Mouse (Mus musculus) limb, embryonic 11.5 days (tissue): ENCODE results near the gene Gm10719. TPM values are rescaled to one million over a fixed set of nuclear protein-coding genes. Genes with fewer than 3 reads are reported as not detected.
"Not testable (repeated sequence)": the region's sequence is repeated elsewhere in the genome, so short reads cannot be mapped to it uniquely, and the experiment has no call there.

Experiments
- ATAC-seq: fragments of 200-750 bp; cut with Nextera tagmentation; 2 replicates; pipeline ENCODE4 v1.8.0; 2017; ENCODE audit warnings: low read depth; ENCODE audit not compliant: insufficient number of reproducible peaks, low FRiP score, low TSS enrichment
- DNase-seq: peaks from one replicate; pipeline ENCODE4 v3.0.0-alpha.2; 2015; ENCODE audit warnings: low spot score
- H3K27ac ChIP-seq: fragments of 300-500 bp; sonication (generic); replicated peaks from 2 replicates; pipeline ENCODE4 v1.5.1; 2014; ENCODE audit warnings: low read depth, mild to moderate bottlenecking, low read length
- H3K27me3 ChIP-seq: fragments of 300-500 bp; sonication (generic); 2 replicates; pipeline ENCODE4 v1.6.1; 2014; ENCODE audit warnings: mild to moderate bottlenecking, low read length, mixed read lengths; ENCODE audit not compliant: control insufficient read depth, insufficient read depth
- H3K36me3 ChIP-seq: fragments of 300-500 bp; sonication (generic); 2 replicates; pipeline ENCODE4 v1.6.1; 2014; ENCODE audit warnings: mild to moderate bottlenecking, low read length, moderate library complexity, mixed read lengths; ENCODE audit not compliant: control insufficient read depth, insufficient read depth
- H3K4me1 ChIP-seq: fragments of 300-500 bp; sonication (generic); 2 replicates; pipeline ENCODE4 v1.6.1; 2014; ENCODE audit warnings: low read length, mixed read lengths; ENCODE audit not compliant: control insufficient read depth, insufficient read depth
- H3K4me2 ChIP-seq: fragments of 300-500 bp; sonication (generic); 2 replicates; pipeline ENCODE4 v1.6.1; 2014; ENCODE audit warnings: low read depth, mild to moderate bottlenecking, moderate library complexity; ENCODE audit not compliant: severe bottlenecking
- H3K4me3 ChIP-seq: fragments of 300-500 bp; sonication (generic); 2 replicates; pipeline ENCODE4 v1.5.1; 2014; ENCODE audit warnings: low read depth, low read length
- H3K9ac ChIP-seq: fragments of 300-500 bp; sonication (generic); 2 replicates; pipeline ENCODE4 v1.6.1; 2014; ENCODE audit warnings: mild to moderate bottlenecking, low read length
- H3K9me3 ChIP-seq: fragments of 300-500 bp; sonication (generic); 2 replicates; pipeline ENCODE4 v1.6.1; 2016; ENCODE audit warnings: low read length; ENCODE audit not compliant: control insufficient read depth
- WGBS: fragments of 180-500 bp; shearing (Covaris S2); extraction: QIAGEN DNeasy Blood & Tissue Kit; methylation state at CpG from one replicate; pipeline ENCODE4 v1.1.7; 2014; 5-methylcytosine and 5-hydroxymethylcytosine counted together
- polyA plus RNA-seq: library from polyadenylated mRNA; unstranded; fragments of >200 nt; fragmentation: Nextera tagmentation; extraction: Ambion mirVana; gene quantifications from 2 replicates; pipeline ENCODE4 v1.2.1, GENCODE M21; 2014

Gm10719 gene
- not detected in 2 replicates for polyA plus RNA-seq

GRCm38 (mm10) chr9:3017108-3017507 lies at the start of gene Gm10719:
Gene Gm10719 (plus strand): TSS chr9:3017408.
- not testable (repeated sequence) for H3K9me3 ChIP-seq, H3K4me3 ChIP-seq, H3K9ac ChIP-seq, H3K4me2 ChIP-seq, ATAC-seq, H3K4me1 ChIP-seq, H3K27me3 ChIP-seq, H3K36me3 ChIP-seq, H3K27ac ChIP-seq, DNase-seq
- no CpG with 5 or more reads among the region's 9 CpGs for WGBS

GRCm38 (mm10) chr9:3000445-3000972 lies 16.7 kb upstream of the Gm10719 start, which contains the start of gene Gm10722:
Gene Gm10722 (plus strand): TSS chr9:3000922.
- H3K9ac ChIP-seq, H3K27me3 ChIP-seq, H3K4me3 ChIP-seq, H3K27ac ChIP-seq, H3K9me3 ChIP-seq, H3K4me2 ChIP-seq, H3K36me3 ChIP-seq, ATAC-seq, H3K4me1 ChIP-seq: not testable (repeated sequence)
- DNase-seq = peak; percentile 21
- WGBS = 67% methylated on average over 12 of the region's 12 CpGs

GRCm38 (mm10) chr9:3001006-3001405 lies 16.2 kb upstream of the Gm10719 start:
- not testable (repeated sequence) for H3K27ac ChIP-seq, H3K4me1 ChIP-seq
- 66% methylated on average over 8 of the region's 8 CpGs for WGBS

DNA sequence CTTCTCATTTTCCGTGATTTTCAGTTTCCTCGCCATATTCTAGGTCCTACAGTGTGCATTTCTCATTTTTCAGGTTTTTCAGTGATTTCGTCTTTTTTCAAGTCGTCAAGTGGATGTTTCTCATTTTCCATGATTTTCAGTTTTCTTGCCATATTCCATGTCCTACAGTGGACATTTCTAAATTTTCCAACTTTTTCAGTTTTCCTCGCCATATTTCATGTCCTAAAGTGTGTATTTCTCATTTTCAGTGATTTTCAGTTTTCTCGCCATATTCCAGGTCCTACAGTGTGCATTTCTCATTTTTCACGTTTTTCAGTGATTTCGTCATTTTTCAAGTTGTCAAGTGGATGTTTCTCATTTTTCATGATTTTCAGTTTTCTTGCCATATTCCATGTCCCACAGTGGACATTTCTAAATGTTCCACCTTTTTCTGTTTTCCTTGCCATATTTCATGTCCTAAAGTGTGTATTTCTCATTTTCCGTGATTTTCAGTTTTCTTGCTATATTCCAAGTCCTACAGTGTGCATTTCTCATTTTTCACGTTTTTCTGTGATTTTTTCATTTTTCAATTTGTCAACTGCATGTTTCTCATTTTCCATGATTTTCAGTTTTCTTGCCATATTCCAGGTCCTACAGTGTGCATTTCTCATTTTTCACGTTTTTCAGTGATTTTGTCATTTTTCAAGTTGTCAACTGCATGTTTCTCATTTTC lies 15.1 kb upstream of the Gm10719 start:
- H3K27me3 ChIP-seq, DNase-seq, H3K4me1 ChIP-seq, H3K4me2 ChIP-seq, H3K9ac ChIP-seq, H3K27ac ChIP-seq, H3K36me3 ChIP-seq, H3K4me3 ChIP-seq, H3K9me3 ChIP-seq: not testable (repeated sequence)
- ATAC-seq = peak; percentile 92
- 58% methylated on average over 8 of the region's 11 CpGs for WGBS

More at GRCm38 (mm10) chr9:3001006-3001405, 16.2 kb upstream of the Gm10719 start:
- H3K9me3 ChIP-seq, H3K9ac ChIP-seq, H3K4me2 ChIP-seq, H3K27me3 ChIP-seq, DNase-seq, H3K4me3 ChIP-seq, ATAC-seq, H3K36me3 ChIP-seq: not testable (repeated sequence)

GRCm38 (mm10) chr9:3002794-3003396 lies 14.3 kb upstream of the Gm10719 start, which contains the start of gene Gm11168:
Gene Gm11168 (plus strand): TSS chr9:3003346.
- not testable (repeated sequence) for DNase-seq, H3K4me1 ChIP-seq, H3K4me2 ChIP-seq, H3K9me3 ChIP-seq, H3K9ac ChIP-seq, H3K4me3 ChIP-seq, H3K27ac ChIP-seq, H3K36me3 ChIP-seq, H3K27me3 ChIP-seq, ATAC-seq
- WGBS = 66% methylated on average over 6 of the region's 14 CpGs

- not testable (repeated sequence) for H3K4me3 ChIP-seq, DNase-seq, H3K9me3 ChIP-seq, H3K36me3 ChIP-seq, H3K27me3 ChIP-seq, H3K4me2 ChIP-seq, ATAC-seq, H3K9ac ChIP-seq, H3K27ac ChIP-seq, H3K4me1 ChIP-seq
- WGBS = 83% methylated on average over 1 of the region's 5 CpGs
Measured at GRCm38 (mm10) chr9:3006179-3006578, 11.0 kb upstream of the Gm10719 start.

- not testable (repeated sequence) for H3K27ac ChIP-seq, H3K9me3 ChIP-seq, H3K4me1 ChIP-seq, H3K4me3 ChIP-seq, DNase-seq, H3K36me3 ChIP-seq, H3K4me2 ChIP-seq, H3K27me3 ChIP-seq, H3K9ac ChIP-seq
- 69% methylated on average over 7 of the region's 8 CpGs for WGBS
- peak; percentile 79 for ATAC-seq
Measured at GRCm38 (mm10) chr9:3006636-3007035, 10.6 kb upstream of the Gm10719 start.

- H3K9ac ChIP-seq, H3K4me3 ChIP-seq, H3K27ac ChIP-seq, H3K4me2 ChIP-seq, H3K36me3 ChIP-seq, H3K27me3 ChIP-seq, H3K4me1 ChIP-seq, H3K9me3 ChIP-seq, DNase-seq: not testable (repeated sequence)
- 77% methylated on average over 7 of the region's 9 CpGs for WGBS
- ATAC-seq = 0 out of 2 replicates have a peak, but pooled peaks have one; percentile 31
Measured at GRCm38 (mm10) chr9:3007272-3007671, 9.9 kb upstream of the Gm10719 start.
